In the genomic region with DNA sequence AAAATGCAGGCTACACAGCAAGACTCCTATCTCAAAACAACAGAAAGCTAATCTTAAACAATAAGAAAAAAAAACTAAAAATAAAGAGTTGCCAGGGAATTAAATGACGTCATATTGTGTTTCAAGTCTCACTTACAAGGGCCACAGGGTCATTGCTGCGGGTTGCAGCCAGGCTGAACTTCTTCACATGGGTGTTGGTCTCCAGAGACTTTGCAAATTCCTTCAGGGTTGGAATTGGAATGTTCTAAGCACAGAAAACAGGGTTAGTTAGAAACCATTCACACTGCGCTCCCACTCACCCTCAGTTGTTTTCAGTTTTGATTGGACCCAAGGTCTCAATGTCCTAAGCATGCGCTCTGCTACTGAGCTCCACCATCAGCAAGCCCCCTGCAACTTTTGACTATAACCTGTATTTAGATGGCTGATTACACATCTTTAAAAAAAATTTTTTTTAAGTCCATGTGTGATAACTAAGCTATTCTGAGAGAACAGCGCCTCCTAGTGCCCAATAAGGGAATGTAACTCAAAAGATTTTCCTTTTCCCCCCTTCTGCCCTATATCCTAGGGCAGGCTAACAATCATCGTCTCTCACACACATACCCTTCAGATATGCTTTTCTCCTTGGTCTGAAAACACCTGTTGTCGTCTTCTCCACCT, we compare ENCODE assay signal across 8 mouse cellular contexts. TPM values are rescaled to one million over a fixed set of nuclear protein-coding genes. Genes with fewer than 3 reads are reported as not detected.
DNase-seq lines count a peak whose midpoint lies in the region; ATAC-seq and TF ChIP-seq lines count a peak whose summit lies in the region.

No protein-coding gene starts in this region.

- WGBS in forebrain, embryonic 14.5 days = 58% methylated on average over 7 of the region's 7 CpGs
- 52% methylated on average over 7 of the region's 7 CpGs for WGBS in forebrain, embryonic 11.5 days

- no peaks in the 10 kb centered on the region for H3K27me3 ChIP-seq in forebrain, embryonic 14.5 days (replicated peaks; ENCODE audit: control insufficient read depth, insufficient read depth, low read length)
- no peaks in the 10 kb centered on the region for H3K27me3 ChIP-seq in forebrain, embryonic 11.5 days (ENCODE audit: control insufficient read depth, insufficient read depth, low read length)

- peaks cover 79% of the 10 kb centered on the region for H3K36me3 ChIP-seq in forebrain, embryonic 14.5 days (ENCODE audit: control insufficient read depth, insufficient read depth, low read length)
- H3K36me3 ChIP-seq in forebrain, embryonic 11.5 days (ENCODE audit: control insufficient read depth, insufficient read depth, low read length) = no peaks in the 10 kb centered on the region

- no peaks in the 10 kb centered on the region for H3K9me3 ChIP-seq in forebrain, embryonic 14.5 days (replicated peaks; ENCODE audit: control insufficient read depth, low read length)
- no peaks in the 10 kb centered on the region for H3K9me3 ChIP-seq in forebrain, embryonic 11.5 days (ENCODE audit: control insufficient read depth, low read length)

- no peak overlapping the region for H3K4me2 ChIP-seq in forebrain, embryonic 14.5 days (ENCODE audit: low read length)
- H3K4me2 ChIP-seq in forebrain, embryonic 11.5 days (ENCODE audit: low read depth, low read length, severe bottlenecking) = no peak overlapping the region

- intact Hi-C loops in left cerebral cortex, postnatal 36 days (cut with DNase I) = loop anchor here (5.0 kb wide), 2 partner anchors 60 to 120 kb away; no protein-coding TSS in a partner anchor

- H3K27ac ChIP-seq in forebrain, embryonic 14.5 days (ENCODE audit: low read depth, low read length) = no peak overlapping the region
- H3K27ac ChIP-seq in forebrain, embryonic 11.5 days (ENCODE audit: low read depth, low read length) = no peak overlapping the region
- no peak overlapping the region for H3K27ac ChIP-seq in bone marrow macrophage, adult 2 months (ENCODE audit: insufficient read depth, low read depth, low read length)

- no peaks in the 10 kb centered on the region for H3K4me1 ChIP-seq in forebrain, embryonic 14.5 days (ENCODE audit: control insufficient read depth, insufficient read depth, low read length)
- H3K4me1 ChIP-seq in forebrain, embryonic 11.5 days (replicated peaks; ENCODE audit: control insufficient read depth, insufficient read depth, low read length) = no peaks in the 10 kb centered on the region
- no peaks in the 10 kb centered on the region for H3K4me1 ChIP-seq in bone marrow macrophage, adult 2 months (ENCODE audit: control insufficient read depth, insufficient read depth, low read length)

- no peak overlapping the region for H3K9ac ChIP-seq in forebrain, embryonic 14.5 days (ENCODE audit: low read length)
- H3K9ac ChIP-seq in forebrain, embryonic 11.5 days (ENCODE audit: low read length) = no peak overlapping the region

- H3K4me3 ChIP-seq in forebrain, embryonic 14.5 days (ENCODE audit: low read depth, low read length) = no peak overlapping the region
- no peak overlapping the region for H3K4me3 ChIP-seq in forebrain, embryonic 11.5 days (ENCODE audit: low read depth, low read length)
- H3K4me3 ChIP-seq in bone marrow macrophage, adult 2 months (ENCODE audit: insufficient read depth, low read length) = no peak overlapping the region

- no peak for TF ChIP-seq POLR2A in bone marrow macrophage, adult 2 months (IDR thresholded peaks at IDR 0.05; ENCODE audit: borderline replicate concordance, low read depth, low read length)

- peak; percentile 72 for DNase-seq in forebrain, embryonic 14.5 days (ENCODE audit: low spot score)
- DNase-seq in forebrain, embryonic 11.5 days (ENCODE audit: low spot score) = no peak
- peak; percentile 67 for DNase-seq in 416B (ENCODE audit: low read depth)
- DNase-seq in kidney, adult 18-20 months = peak; percentile 13
- DNase-seq in naive thymus-derived CD4-positive, alpha-beta T cell, adult 2 months (ENCODE audit: low read depth) = peak; percentile 75
- DNase-seq in adrenal gland, adult 8-10 months = no peak
- DNase-seq in left cerebral cortex, postnatal 36 days (ENCODE audit: low spot score in 2 of 2) = no peak

- ATAC-seq in forebrain, embryonic 14.5 days = peak; percentile 55
- ATAC-seq in forebrain, embryonic 11.5 days (replicated peaks; ENCODE audit: low FRiP score) = no peak

- peak; percentile 36; the same call in 1 of the 2 replicates for TF ChIP-seq CTCF in bone marrow macrophage, adult 2 months (IDR thresholded peaks at IDR 0.05; ENCODE audit: low read depth, low read length)

RNA-seq across cellular contexts. Expression of a gene that starts 22.4 kb away (rescaled TPM):
- 92.4 and 104 TPM in 2 replicates for polyA plus RNA-seq in forebrain, embryonic 14.5 days (2014; fragmentation: Nextera tagmentation; extraction: Ambion mirVana)
- polyA plus RNA-seq in forebrain, embryonic 11.5 days (2014; fragmentation: Nextera tagmentation; extraction: Ambion mirVana) = 101 and 104 TPM in 2 replicates
- 93.1 and 110 TPM in 2 replicates for polyA plus RNA-seq in bone marrow macrophage, adult 2 months (2012; ENCODE audit: insufficient read depth, insufficient read length, missing spikeins)
- 10 to 100 TPM; 49.5 to 64.9 (median 56.5) TPM for total RNA-seq in adrenal gland, adult 8-10 months (2022)
- 10 to 100 TPM; 48.6 to 50.7 TPM for total RNA-seq in left cerebral cortex, postnatal 36 days (2021)

RNA-seq across cellular contexts. Expression of a gene that starts 29.3 kb away (rescaled TPM):
- polyA plus RNA-seq in forebrain, embryonic 14.5 days (2014; fragmentation: Nextera tagmentation; extraction: Ambion mirVana) = 127 and 193 TPM in 2 replicates
- 61.9 and 63.7 TPM in 2 replicates for polyA plus RNA-seq in forebrain, embryonic 11.5 days (2014; fragmentation: Nextera tagmentation; extraction: Ambion mirVana)
- 0.20 TPM in 1 of 2 replicates, not detected in the other for polyA plus RNA-seq in bone marrow macrophage, adult 2 months (2012; ENCODE audit: insufficient read depth, insufficient read length, missing spikeins)
- 10 to 100 TPM; 11.3 to 23.2 (median 16.8) TPM for total RNA-seq in adrenal gland, adult 8-10 months (2022)
- 100 to 1,000 TPM; 368 to 380 TPM for total RNA-seq in left cerebral cortex, postnatal 36 days (2021)

RNA-seq across cellular contexts. Expression of a gene that starts 43.7 kb away (rescaled TPM):
- 26.0 and 34.1 TPM in 2 replicates for polyA plus RNA-seq in forebrain, embryonic 14.5 days (2014; fragmentation: Nextera tagmentation; extraction: Ambion mirVana)
- 13.0 and 17.1 TPM in 2 replicates for polyA plus RNA-seq in forebrain, embryonic 11.5 days (2014; fragmentation: Nextera tagmentation; extraction: Ambion mirVana)
- polyA plus RNA-seq in bone marrow macrophage, adult 2 months (2012; ENCODE audit: insufficient read depth, insufficient read length, missing spikeins) = not detected in 2 replicates
- 10 to 100 TPM; 12.8 to 20.1 (median 17.1) TPM for total RNA-seq in adrenal gland, adult 8-10 months (2022)
- 10 to 100 TPM; 67.6 to 71.9 TPM for total RNA-seq in left cerebral cortex, postnatal 36 days (2021)

Comparison
In these comparisons a context has a peak if more than half of its experiments do, and no peak if none do; other contexts are left out.
1. DNase-seq: peak in forebrain, embryonic 14.5 days (single experiment), 416B (single experiment), kidney, adult 18-20 months (single experiment) and naive thymus-derived CD4-positive, alpha-beta T cell, adult 2 months (single experiment); none in forebrain, embryonic 11.5 days (single experiment), adrenal gland, adult 8-10 months (single experiment) and left cerebral cortex, postnatal 36 days (0 of 2).
2. RNA of a gene that starts 29.3 kb away (polyA plus RNA-seq): 127 to 193 TPM in forebrain, embryonic 14.5 days and 61.9 to 63.7 TPM in forebrain, embryonic 11.5 days; 0.20 TPM in bone marrow macrophage, adult 2 months; every median in the first group is over 10 times any median in the second.